Mouse (Mus musculus) intestine, embryonic 14.5 days (tissue): ENCODE results near the gene Sumo1. TPM values are rescaled to one million over a fixed set of nuclear protein-coding genes. Genes with fewer than 3 reads are reported as not detected.

Experiments
- ATAC-seq: fragments of 200-750 bp; cut with Nextera tagmentation; replicated peaks from 2 replicates; pipeline ENCODE4 v1.8.0; 2017; ENCODE audit warnings: low read depth, moderate number of reproducible peaks, moderate TSS enrichment, moderate library complexity; ENCODE audit not compliant: low FRiP score, low TSS enrichment
- DNase-seq: peaks from one replicate; pipeline ENCODE4 v3.0.0-alpha.2; 2018; ENCODE audit warnings: low spot score
- H3K27ac ChIP-seq: fragments of 300-500 bp; sonication (generic); 2 replicates; pipeline ENCODE4 v1.5.1; 2014; ENCODE audit warnings: low read depth, mild to moderate bottlenecking, control low read depth
- H3K27me3 ChIP-seq: fragments of 300-500 bp; sonication (generic); replicated peaks from 2 replicates; pipeline ENCODE4 v1.6.1; 2014; ENCODE audit warnings: low read length, control low read depth; ENCODE audit not compliant: control insufficient read depth, insufficient read depth
- H3K36me3 ChIP-seq: fragments of 300-500 bp; sonication (generic); 2 replicates; pipeline ENCODE4 v1.6.1; 2014; ENCODE audit warnings: low read length, control low read depth; ENCODE audit not compliant: control insufficient read depth, insufficient read depth
- H3K4me1 ChIP-seq: fragments of 300-500 bp; sonication (generic); replicated peaks from 2 replicates; pipeline ENCODE4 v1.6.1; 2014; ENCODE audit warnings: low read length, control low read depth, mixed read lengths; ENCODE audit not compliant: control insufficient read depth, insufficient read depth
- H3K4me2 ChIP-seq: fragments of 300-500 bp; sonication (generic); 2 replicates; pipeline ENCODE4 v1.6.1; 2014; ENCODE audit warnings: low read length
- H3K4me3 ChIP-seq: fragments of 300-500 bp; sonication (generic); 2 replicates; pipeline ENCODE4 v1.5.1; 2014; ENCODE audit warnings: low read depth, low read length, control low read depth, mixed read lengths
- H3K9ac ChIP-seq: fragments of 300-500 bp; sonication (generic); 2 replicates; pipeline ENCODE4 v1.6.1; 2014; ENCODE audit warnings: mild to moderate bottlenecking, low read length
- H3K9me3 ChIP-seq: fragments of 300-500 bp; sonication (generic); 2 replicates; pipeline ENCODE4 v1.6.1; 2016; ENCODE audit warnings: low read length, control low read depth; ENCODE audit not compliant: control insufficient read depth
- WGBS: fragments of 180-500 bp; shearing (Covaris S2); extraction: QIAGEN DNeasy Blood & Tissue Kit; methylation state at CpG from one replicate; pipeline ENCODE4 v1.1.7; 2014; 5-methylcytosine and 5-hydroxymethylcytosine counted together
- polyA plus RNA-seq: library from polyadenylated mRNA; unstranded; fragments of >200 nt; fragmentation: Nextera tagmentation; extraction: Ambion mirVana; gene quantifications from 2 replicates; pipeline ENCODE4 v1.2.1, GENCODE M21; 2014

Sumo1 gene
- polyA plus RNA-seq, 1 experiment from 2014 or later: 371 TPM

GRCm38 (mm10) chr1:59578770-59579169 is 91.9 kb downstream of the Sumo1 start:
- Histone ChIP-seq H3K9me3 (no peaks in the 10 kb centered on the region), H3K27ac (0 out of 2 replicates have a peak overlapping the region, but pooled peaks have one; percentile 71), H3K27me3 (no peaks in the 10 kb centered on the region), H3K4me1 (peaks cover 33% of the 10 kb centered on the region), H3K9ac (no peak overlapping the region), H3K4me3 (no peak overlapping the region), H3K36me3 (no peaks in the 10 kb centered on the region), H3K4me2 (no peak overlapping the region)
- 37% methylated on average over 4 of the region's 4 CpGs for WGBS
- DNase-seq (no peak), ATAC-seq (no peak)

DNA sequence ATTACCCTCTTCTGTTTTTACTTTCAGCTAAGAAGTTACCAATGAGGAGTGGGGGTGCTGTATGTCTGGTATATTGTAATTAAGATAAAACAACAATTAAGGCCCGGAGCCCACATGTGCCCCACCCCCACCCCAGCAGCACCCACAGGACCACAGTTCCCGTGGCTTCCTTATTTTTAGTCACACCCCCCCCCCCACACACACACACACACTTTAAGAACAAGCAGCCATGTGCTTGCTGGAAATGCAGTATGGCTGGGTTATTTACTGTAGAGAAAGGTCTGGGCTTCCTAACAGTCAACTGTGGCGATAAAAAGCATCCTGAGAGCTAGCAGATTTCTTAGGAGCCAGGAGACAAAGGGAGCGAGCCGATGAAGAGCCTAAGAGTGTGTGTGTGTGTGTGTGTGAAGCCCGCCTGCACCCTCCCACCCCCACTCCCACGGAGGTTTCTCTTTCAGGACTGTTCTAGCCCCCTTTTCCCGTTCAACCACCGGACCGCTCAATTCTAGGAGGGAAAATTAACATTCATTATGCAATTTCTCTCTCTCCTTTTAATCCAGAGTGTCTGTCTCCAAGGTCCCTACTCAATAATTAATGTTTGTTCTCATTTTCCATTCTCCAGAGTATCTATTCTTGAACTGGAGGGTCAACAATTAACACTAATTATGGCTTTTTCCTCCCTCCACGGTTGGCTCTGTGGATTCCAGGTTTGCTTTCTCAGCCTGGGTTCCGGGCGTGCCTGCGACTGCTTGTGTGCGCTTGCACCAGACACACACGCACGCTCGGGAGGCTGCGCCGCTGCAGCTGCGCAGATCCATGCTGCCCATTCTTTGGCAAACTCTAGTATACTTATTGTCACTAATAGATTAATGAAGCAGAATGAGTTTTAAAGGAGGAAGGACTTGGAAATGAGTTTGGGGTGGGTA is 96.1 kb downstream of the Sumo1 start:
- peak overlapping the region; percentile 41 for H3K4me2 ChIP-seq
- peak overlapping the region; percentile 22; the same call in 1 of the 2 replicates for H3K9ac ChIP-seq
- H3K9me3 ChIP-seq: no peaks in the 10 kb centered on the region
- H3K36me3 ChIP-seq: no peaks in the 10 kb centered on the region
- peaks cover 22% of the 10 kb centered on the region for H3K4me1 ChIP-seq
- H3K27ac ChIP-seq: no peak overlapping the region
- H3K4me3 ChIP-seq: peak overlapping the region; percentile 15; the same call in 1 of the 2 replicates
- no peak for ATAC-seq
- peak; percentile 68 for DNase-seq
- no peaks in the 10 kb centered on the region for H3K27me3 ChIP-seq
- WGBS: 34% methylated on average over 21 of the region's 21 CpGs

GRCm38 (mm10) chr1:59573843-59574242 is 96.8 kb downstream of the Sumo1 start:
- DNase-seq (no peak), ATAC-seq (no peak)
- Histone ChIP-seq H3K4me1 (peaks cover 16% of the 10 kb centered on the region), H3K4me3 (no peak overlapping the region), H3K27me3 (no peaks in the 10 kb centered on the region), H3K27ac (no peak overlapping the region), H3K9ac (no peak overlapping the region), H3K9me3 (no peaks in the 10 kb centered on the region), H3K36me3 (no peaks in the 10 kb centered on the region), H3K4me2 (no peak overlapping the region)
- 94% methylated on average over 3 of the region's 3 CpGs for WGBS

- H3K9me3 ChIP-seq: no peaks in the 10 kb centered on the region
- H3K36me3 ChIP-seq: no peaks in the 10 kb centered on the region
- H3K4me2 ChIP-seq: no peak overlapping the region
- no peak overlapping the region for H3K4me3 ChIP-seq
- no peaks in the 10 kb centered on the region for H3K27me3 ChIP-seq
- 88% methylated on average over 3 of the region's 3 CpGs for WGBS
- no peak for ATAC-seq
- no peak overlapping the region for H3K9ac ChIP-seq
- peaks cover 12% of the 10 kb centered on the region for H3K4me1 ChIP-seq
- no peak overlapping the region for H3K27ac ChIP-seq
- no peak for DNase-seq
Measured at GRCm38 (mm10) chr1:59571502-59571901, 99.1 kb downstream of the Sumo1 start.

DNA sequence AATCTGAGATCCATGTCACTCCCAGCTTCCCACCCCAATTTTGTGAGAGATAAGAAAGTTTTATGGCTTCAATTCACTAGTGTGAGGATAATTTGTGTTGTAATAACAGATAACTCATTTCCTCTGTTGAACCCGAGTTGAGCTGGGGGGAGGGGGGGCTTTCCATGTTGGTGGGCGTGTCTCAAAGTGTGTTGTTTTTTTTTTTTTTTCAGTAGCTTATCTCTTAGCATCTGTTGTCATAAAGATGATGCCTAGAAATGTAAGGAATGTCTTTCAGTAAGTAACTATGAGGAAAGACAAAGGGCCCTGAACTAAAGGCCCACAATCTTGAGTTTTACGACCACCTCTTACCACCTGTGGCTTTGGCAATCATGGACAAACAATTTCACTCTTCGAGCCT is 99.9 kb downstream of the Sumo1 start:
- 54% methylated on average over 4 of the region's 4 CpGs for WGBS
- no peaks in the 10 kb centered on the region for H3K36me3 ChIP-seq
- no peak overlapping the region for H3K27ac ChIP-seq
- no peaks in the 10 kb centered on the region for H3K27me3 ChIP-seq
- H3K9ac ChIP-seq: no peak overlapping the region
- no peak overlapping the region for H3K4me3 ChIP-seq
- H3K4me1 ChIP-seq: peaks cover 12% of the 10 kb centered on the region
- DNase-seq (no peak), ATAC-seq (no peak)
- H3K9me3 ChIP-seq: no peaks in the 10 kb centered on the region
- H3K4me2 ChIP-seq: no peak overlapping the region

- WGBS: 89% methylated on average over 5 of the region's 5 CpGs
- no peak for DNase-seq
Measured at GRCm38 (mm10) chr1:59569301-59569700, 101.3 kb downstream of the Sumo1 start.

GRCm38 (mm10) chr1:59568283-59568682 is 102.4 kb downstream of the Sumo1 start:
- Histone ChIP-seq H3K4me1 (no peaks in the 10 kb centered on the region), H3K36me3 (no peaks in the 10 kb centered on the region), H3K27ac (no peak overlapping the region), H3K9me3 (peaks cover under 1% of the 10 kb centered on the region; the same call in 1 of the 2 replicates), H3K9ac (no peak overlapping the region), H3K27me3 (no peaks in the 10 kb centered on the region), H3K4me2 (no peak overlapping the region), H3K4me3 (no peak overlapping the region)
- no peak for DNase-seq
- ATAC-seq: no peak
- 96% methylated on average over 1 of the region's 1 CpGs for WGBS

More at GRCm38 (mm10) chr1:59569301-59569700, 101.3 kb downstream of the Sumo1 start:
- H3K9me3 ChIP-seq: no peaks in the 10 kb centered on the region
- no peaks in the 10 kb centered on the region for H3K36me3 ChIP-seq
- H3K4me1 ChIP-seq: peaks cover 2% of the 10 kb centered on the region; the same call in 1 of the 2 replicates
- no peak overlapping the region for H3K4me2 ChIP-seq
- no peak overlapping the region for H3K4me3 ChIP-seq
- no peak overlapping the region for H3K9ac ChIP-seq
- no peak for ATAC-seq
- H3K27ac ChIP-seq: no peak overlapping the region
- H3K27me3 ChIP-seq: no peaks in the 10 kb centered on the region

- Histone ChIP-seq H3K27ac (no peak overlapping the region), H3K4me3 (no peak overlapping the region), H3K36me3 (no peaks in the 10 kb centered on the region), H3K9me3 (peaks cover 3% of the 10 kb centered on the region; the same call in 1 of the 2 replicates), H3K27me3 (no peaks in the 10 kb centered on the region), H3K4me2 (no peak overlapping the region), H3K9ac (no peak overlapping the region), H3K4me1 (no peaks in the 10 kb centered on the region)
- WGBS: 89% methylated on average over 4 of the region's 4 CpGs
- DNase-seq: no peak
- ATAC-seq: no peak
Measured at GRCm38 (mm10) chr1:59567521-59567920, 103.1 kb downstream of the Sumo1 start.
